Mouse (Mus musculus): ENCODE data around the gene Wdr64.
A peak's percentile ranks its signal among the peaks of the same experiment; 100 is the strongest.

Wdr64 gene

GRCm38 (mm10) chr1:175698293-175698692 lies at the start of gene Wdr64:
Gene Wdr64, plus strand, starts transcription at chr1:175698593.
- DNase-seq (ENCODE audit: low spot score), result no peak

GRCm38 (mm10) chr1:175648615-175649014 lies 49.8 kb upstream of the Wdr64 start:
- DNase-seq (ENCODE audit: low spot score), result no peak

GRCm38 (mm10) chr1:175659900-175660299 lies 38.5 kb upstream of the Wdr64 start:
- no peak for DNase-seq (ENCODE audit: low spot score)

- DNase-seq (ENCODE audit: low spot score), result no peak
Measured at GRCm38 (mm10) chr1:175668666-175669405, 29.6 kb upstream of the Wdr64 start.

- no peak for DNase-seq (ENCODE audit: low spot score)
Measured at GRCm38 (mm10) chr1:175669456-175669855, 28.9 kb upstream of the Wdr64 start.

GRCm38 (mm10) chr1:175670042-175670441 lies 28.4 kb upstream of the Wdr64 start:
- DNase-seq (ENCODE audit: low spot score), result no peak

- no peak for DNase-seq (ENCODE audit: low spot score)
Measured at GRCm38 (mm10) chr1:175671626-175672025, 26.8 kb upstream of the Wdr64 start.

- no peak for DNase-seq (ENCODE audit: low spot score)
Measured at GRCm38 (mm10) chr1:175673563-175674325, 24.6 kb upstream of the Wdr64 start.

GRCm38 (mm10) chr1:175675116-175675515 lies 23.3 kb upstream of the Wdr64 start:
- no peak for DNase-seq (ENCODE audit: low spot score)

GRCm38 (mm10) chr1:175677459-175677858 lies 20.9 kb upstream of the Wdr64 start:
- no peak for DNase-seq (ENCODE audit: low spot score)

GRCm38 (mm10) chr1:175680995-175681394 lies 17.4 kb upstream of the Wdr64 start:
- no peak for DNase-seq (ENCODE audit: low spot score)

- no peak for DNase-seq (ENCODE audit: low spot score)
Measured at GRCm38 (mm10) chr1:175691686-175692245, 6.6 kb upstream of the Wdr64 start.

- peak; percentile 99 for DNase-seq (ENCODE audit: low spot score)
Measured at GRCm38 (mm10) chr1:175692246-175692996, 6.0 kb upstream of the Wdr64 start, which contains the start of the genes Opn3 and Chml. Gene Opn3, minus strand, starts transcription at chr1:175692776. Gene Chml, minus strand, starts transcription at chr1:175692901.

- no peak for DNase-seq (ENCODE audit: low spot score)
Measured at GRCm38 (mm10) chr1:175692997-175693361, 5.4 kb upstream of the Wdr64 start.

- DNase-seq (ENCODE audit: low spot score), result no peak
Measured at GRCm38 (mm10) chr1:175693429-175693960, 4.9 kb upstream of the Wdr64 start.

- DNase-seq (ENCODE audit: low spot score), result no peak
Measured at GRCm38 (mm10) chr1:175699375-175699774, 982 bp downstream of the Wdr64 start.

- no peak for DNase-seq (ENCODE audit: low spot score)
Measured at GRCm38 (mm10) chr1:175699796-175700195, 1.4 kb downstream of the Wdr64 start.

- no peak for DNase-seq (ENCODE audit: low spot score)
Measured at GRCm38 (mm10) chr1:175701145-175701544, 2.8 kb downstream of the Wdr64 start.

GRCm38 (mm10) chr1:175707599-175707998 lies 9.2 kb downstream of the Wdr64 start:
- no peak for DNase-seq (ENCODE audit: low spot score)

- DNase-seq (ENCODE audit: low spot score), result no peak
Measured at GRCm38 (mm10) chr1:175708013-175708412, 9.6 kb downstream of the Wdr64 start.

GRCm38 (mm10) chr1:175712338-175712909 lies 14.0 kb downstream of the Wdr64 start:
- DNase-seq (ENCODE audit: low spot score), result peak; percentile 10

GRCm38 (mm10) chr1:175716832-175717231 lies 18.4 kb downstream of the Wdr64 start:
- no peak for DNase-seq (ENCODE audit: low spot score)
